Mouse (Mus musculus): Measurements from ENCODE around the gene Snx25. TPM values are rescaled to one million over a fixed set of nuclear protein-coding genes. Genes with fewer than 3 reads are reported as not detected.

Snx25 gene
- 10 to 100 TPM; 47.2 to 50.9 TPM for total RNA-seq (2021)
- long read RNA-seq, transcript Snx25-203 (19 exons, 3,445 nt) = major isoform, 55 of 71 reads
- long read RNA-seq, partial matches to known transcripts = 3 of 71 reads
- long read RNA-seq, other reads (novel, unspliced or antisense) = 13 of 71 reads

GRCm38 (mm10) chr8:46152064-46153031 is at the start of gene Snx25:
TSS of gene Snx25 (minus strand) at chr8:46152159.
- DNase-seq (ENCODE audit: low spot score in 2 of 2) = peak; percentile 70 to 87

- DNase-seq (ENCODE audit: low spot score in 2 of 2) = no peak
These were observed 45.7 kb upstream of the Snx25 start for GRCm38 (mm10) chr8:46197673-46198072.

GRCm38 (mm10) chr8:46196877-46197276 is 44.9 kb upstream of the Snx25 start:
- no peak for DNase-seq (ENCODE audit: low spot score in 2 of 2)

- DNase-seq (ENCODE audit: low spot score in 2 of 2) = no peak
These were observed 41.1 kb upstream of the Snx25 start for GRCm38 (mm10) chr8:46193100-46193499.

GRCm38 (mm10) chr8:46185361-46185760 is 33.4 kb upstream of the Snx25 start:
- DNase-seq (ENCODE audit: low spot score in 2 of 2) = peak in 1 of 2 experiments; percentile 80

GRCm38 (mm10) chr8:46180136-46180535 is 28.2 kb upstream of the Snx25 start:
- DNase-seq (ENCODE audit: low spot score in 2 of 2) = no peak

GRCm38 (mm10) chr8:46173651-46174050 is 21.7 kb upstream of the Snx25 start:
- DNase-seq (ENCODE audit: low spot score in 2 of 2) = no peak

GRCm38 (mm10) chr8:46163870-46164190 is 11.9 kb upstream of the Snx25 start:
- no peak for DNase-seq (ENCODE audit: low spot score in 2 of 2)

- peak; percentile 95 to 96 for DNase-seq (ENCODE audit: low spot score in 2 of 2)
These were observed 11.3 kb upstream of the Snx25 start for GRCm38 (mm10) chr8:46162953-46163869.

GRCm38 (mm10) chr8:46153042-46153441 is 1.1 kb upstream of the Snx25 start:
- DNase-seq (ENCODE audit: low spot score in 2 of 2) = no peak

- peak in 1 of 2 experiments; percentile 48 for DNase-seq (ENCODE audit: low spot score in 2 of 2)
These were observed 527 bp downstream of the Snx25 start, which contains the start of gene Cfap97 for GRCm38 (mm10) chr8:46151202-46152062. TSS of gene Cfap97 (plus strand) at chr8:46151771.

GRCm38 (mm10) chr8:46149782-46150181 is 2.2 kb downstream of the Snx25 start:
- DNase-seq (ENCODE audit: low spot score in 2 of 2) = peak in 1 of 2 experiments; percentile 15

- peak in 1 of 2 experiments; percentile 21 for DNase-seq (ENCODE audit: low spot score in 2 of 2)
These were observed 2.7 kb downstream of the Snx25 start for GRCm38 (mm10) chr8:46149306-46149705.

GRCm38 (mm10) chr8:46146173-46146572 is 5.8 kb downstream of the Snx25 start:
- no peak for DNase-seq (ENCODE audit: low spot score in 2 of 2)

GRCm38 (mm10) chr8:46143924-46144323 is 8.0 kb downstream of the Snx25 start:
- no peak for DNase-seq (ENCODE audit: low spot score in 2 of 2)

GRCm38 (mm10) chr8:46143470-46143869 is 8.5 kb downstream of the Snx25 start:
- no peak for DNase-seq (ENCODE audit: low spot score in 2 of 2)

- DNase-seq (ENCODE audit: low spot score in 2 of 2) = no peak
These were observed 9.4 kb downstream of the Snx25 start for GRCm38 (mm10) chr8:46142498-46143081.

- no peak for DNase-seq (ENCODE audit: low spot score in 2 of 2)
These were observed 10.3 kb downstream of the Snx25 start for GRCm38 (mm10) chr8:46141688-46142087.

GRCm38 (mm10) chr8:46140376-46141120 is 11.4 kb downstream of the Snx25 start:
- no peak for DNase-seq (ENCODE audit: low spot score in 2 of 2)

Data from layer of hippocampus, adult 18-20 months (tissue).